Mouse (Mus musculus) limb, embryonic 13.5 days (tissue): ENCODE measurements at regions not wholly inside any gene's neighbourhood (a gene's known extent, or its start where the extent isn't known, plus 50 kb on each side); places are given as distances from the start of the nearest gene placed in this dataset.
"Not testable (repeated sequence)": the region's sequence is repeated elsewhere in the genome, so short reads cannot be mapped to it uniquely, and the experiment has no call there.

Experiments
- ATAC-seq: fragments of 200-750 bp; cut with Nextera tagmentation; 2 replicates; pipeline ENCODE4 v1.8.0; 2017; ENCODE audit warnings: low read depth, moderate number of reproducible peaks, moderate TSS enrichment; ENCODE audit not compliant: low FRiP score
- H3K27ac ChIP-seq: fragments of 300-500 bp; sonication (generic); 2 replicates; pipeline ENCODE4 v1.5.1; 2015; ENCODE audit warnings: inconsistent platforms, mild to moderate bottlenecking, moderate library complexity
- H3K27me3 ChIP-seq: fragments of 300-500 bp; sonication (generic); 2 replicates; pipeline ENCODE4 v1.6.1; 2015; ENCODE audit warnings: mild to moderate bottlenecking, inconsistent platforms
- H3K36me3 ChIP-seq: fragments of 300-500 bp; sonication (generic); 2 replicates; pipeline ENCODE4 v1.6.1; 2015; ENCODE audit warnings: inconsistent platforms, mild to moderate bottlenecking, moderate library complexity
- H3K4me1 ChIP-seq: fragments of 300-500 bp; sonication (generic); 2 replicates; pipeline ENCODE4 v1.6.1; 2015; ENCODE audit warnings: inconsistent platforms
- H3K4me2 ChIP-seq: fragments of 300-500 bp; sonication (generic); replicated peaks from 2 replicates; pipeline ENCODE4 v1.6.1; 2015; ENCODE audit warnings: inconsistent platforms, mild to moderate bottlenecking, moderate library complexity
- H3K4me3 ChIP-seq: fragments of 300-500 bp; sonication (generic); 2 replicates; pipeline ENCODE4 v1.5.1; 2015; ENCODE audit warnings: moderate library complexity, mild to moderate bottlenecking, inconsistent platforms
- H3K9ac ChIP-seq: fragments of 300-500 bp; sonication (generic); 2 replicates; pipeline ENCODE4 v1.6.1; 2015; ENCODE audit warnings: mild to moderate bottlenecking, inconsistent platforms
- H3K9me3 ChIP-seq: fragments of 300-500 bp; sonication (generic); 2 replicates; pipeline ENCODE4 v1.6.1; 2016; ENCODE audit warnings: inconsistent platforms
- WGBS: fragments of 180-500 bp; shearing (Covaris S2); methylation state at CpG from one replicate; pipeline ENCODE4 v1.1.7; 2015; 5-methylcytosine and 5-hydroxymethylcytosine counted together

- Histone ChIP-seq H3K27ac (no peak overlapping the region), H3K36me3 (no peaks in the 10 kb centered on the region), H3K4me2 (no peak overlapping the region), H3K4me1 (no peaks in the 10 kb centered on the region), H3K27me3 (no peaks in the 10 kb centered on the region), H3K9me3 (no peaks in the 10 kb centered on the region), H3K4me3 (no peak overlapping the region), H3K9ac (no peak overlapping the region)
- no peak for ATAC-seq
- WGBS, result 77% methylated on average over 3 of the region's 3 CpGs
These were observed 209.0 kb upstream of the Rnf219 start for GRCm38 (mm10) chr14:104731319-104731995.

DNA sequence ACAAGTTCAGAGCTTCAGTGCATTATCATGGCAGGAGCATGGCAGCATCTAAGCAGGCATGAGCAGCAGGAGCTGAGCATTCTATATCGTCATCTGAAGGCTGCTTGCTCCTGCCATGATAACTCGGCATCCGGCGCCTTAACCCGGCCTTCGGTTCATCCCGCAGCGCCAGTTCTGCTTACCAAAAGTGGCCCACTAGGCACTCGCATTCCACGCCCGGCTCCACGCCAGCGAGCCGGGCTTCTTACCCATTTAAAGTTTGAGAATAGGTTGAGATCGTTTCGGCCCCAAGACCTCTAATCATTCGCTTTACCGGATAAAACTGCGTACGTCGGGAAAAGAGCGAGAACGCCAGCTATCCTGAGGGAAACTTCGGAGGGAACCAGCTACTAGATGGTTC, 193.2 kb upstream of the Rnf219 start:
- H3K9ac ChIP-seq, H3K27ac ChIP-seq, H3K27me3 ChIP-seq, H3K4me2 ChIP-seq, H3K4me1 ChIP-seq, H3K4me3 ChIP-seq, H3K9me3 ChIP-seq, ATAC-seq, H3K36me3 ChIP-seq: not testable (repeated sequence)
- WGBS, result 94% methylated on average over 23 of the region's 24 CpGs

DNA sequence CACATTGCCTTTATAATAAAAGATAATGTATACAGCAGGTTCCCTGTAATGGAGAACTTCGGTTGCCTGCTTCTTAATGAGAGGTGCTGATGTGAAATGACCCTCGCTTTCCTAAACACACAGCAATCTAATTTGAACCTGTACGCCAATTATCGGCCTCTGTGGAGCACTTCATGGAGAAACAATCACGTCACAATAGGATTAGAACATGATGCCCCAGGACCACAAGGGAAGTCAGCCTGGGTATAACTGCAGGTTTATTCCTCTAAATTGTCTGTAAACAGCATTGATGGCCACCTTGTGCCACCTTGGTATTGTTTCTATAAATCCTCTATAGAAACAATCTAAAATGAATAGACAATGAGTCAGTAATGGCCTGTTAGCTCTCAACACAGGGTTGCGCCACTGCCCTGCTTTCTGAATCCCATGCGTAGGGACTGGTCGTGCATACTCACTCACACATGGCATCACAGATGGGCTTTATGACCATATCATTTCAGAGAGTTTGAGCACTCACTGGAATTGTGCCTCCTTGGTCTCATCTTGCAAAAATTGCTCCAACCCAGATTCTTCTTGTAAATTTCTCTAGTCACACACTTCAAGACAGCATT, 179.9 kb upstream of the Rnf219 start:
- peaks cover 5% of the 10 kb centered on the region; the same call in 1 of the 2 replicates for H3K4me1 ChIP-seq
- H3K4me2 ChIP-seq, result no peak overlapping the region
- no peaks in the 10 kb centered on the region for H3K27me3 ChIP-seq
- no peak overlapping the region for H3K9ac ChIP-seq
- H3K36me3 ChIP-seq, result no peaks in the 10 kb centered on the region
- no peak overlapping the region for H3K4me3 ChIP-seq
- WGBS, result 74% methylated on average over 8 of the region's 8 CpGs
- H3K27ac ChIP-seq, result no peak overlapping the region
- H3K9me3 ChIP-seq, result no peaks in the 10 kb centered on the region
- ATAC-seq, result no peak

DNA sequence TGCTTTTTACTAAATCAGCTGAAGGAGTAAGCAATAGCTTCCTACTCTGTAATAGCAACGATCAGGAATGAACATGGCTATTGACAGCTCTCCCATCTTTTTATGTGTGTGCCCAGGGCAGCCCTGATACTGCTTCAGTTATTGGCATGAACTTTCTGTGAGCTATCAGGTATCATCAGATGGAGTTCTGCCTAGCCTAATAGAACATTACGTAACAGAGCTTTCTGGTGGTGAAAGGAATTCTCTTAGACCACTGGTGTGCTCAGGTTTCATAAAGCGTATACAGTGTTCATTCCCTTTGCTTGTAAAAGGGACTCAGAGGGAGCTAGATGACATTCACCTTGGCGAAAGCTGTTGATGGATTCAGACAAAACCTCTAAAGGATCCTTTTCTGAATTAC, 176.5 kb upstream of the Rnf219 start:
- H3K4me3 ChIP-seq, result no peak overlapping the region
- H3K4me1 ChIP-seq, result peaks cover 9% of the 10 kb centered on the region; the same call in 1 of the 2 replicates
- ATAC-seq, result peak; percentile 64; the same call in 1 of the 2 replicates
- H3K9ac ChIP-seq, result no peak overlapping the region
- no peaks in the 10 kb centered on the region for H3K36me3 ChIP-seq
- H3K27me3 ChIP-seq, result no peaks in the 10 kb centered on the region
- H3K9me3 ChIP-seq, result no peaks in the 10 kb centered on the region
- WGBS, result 57% methylated on average over 4 of the region's 4 CpGs
- H3K4me2 ChIP-seq, result no peak overlapping the region
- H3K27ac ChIP-seq, result no peak overlapping the region

DNA sequence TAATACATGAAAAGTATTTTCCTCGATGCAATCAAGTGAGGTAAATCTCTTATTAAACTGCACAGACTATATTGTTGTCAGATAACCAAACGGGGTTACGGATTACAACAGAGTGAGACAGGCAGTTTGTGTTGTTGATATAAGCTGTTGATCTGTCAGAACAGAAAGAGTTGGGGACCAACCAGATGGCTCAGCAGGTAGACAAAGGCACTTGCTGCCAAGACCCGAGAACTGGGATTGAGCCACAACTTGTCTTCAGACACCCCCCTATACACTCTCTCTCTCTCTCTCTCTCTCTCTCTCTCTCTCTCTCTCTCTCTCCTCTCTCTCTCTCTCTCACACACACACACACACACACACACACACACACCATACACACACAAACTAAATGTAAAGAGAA, 172.7 kb upstream of the Rnf219 start:
- Histone ChIP-seq H3K4me3 (no peak overlapping the region), H3K27ac (no peak overlapping the region), H3K36me3 (no peaks in the 10 kb centered on the region), H3K4me2 (no peak overlapping the region), H3K9ac (no peak overlapping the region), H3K9me3 (no peaks in the 10 kb centered on the region), H3K27me3 (no peaks in the 10 kb centered on the region), H3K4me1 (peaks cover 9% of the 10 kb centered on the region; the same call in 1 of the 2 replicates)
- WGBS, result 79% methylated on average over 4 of the region's 4 CpGs
- no peak for ATAC-seq

DNA sequence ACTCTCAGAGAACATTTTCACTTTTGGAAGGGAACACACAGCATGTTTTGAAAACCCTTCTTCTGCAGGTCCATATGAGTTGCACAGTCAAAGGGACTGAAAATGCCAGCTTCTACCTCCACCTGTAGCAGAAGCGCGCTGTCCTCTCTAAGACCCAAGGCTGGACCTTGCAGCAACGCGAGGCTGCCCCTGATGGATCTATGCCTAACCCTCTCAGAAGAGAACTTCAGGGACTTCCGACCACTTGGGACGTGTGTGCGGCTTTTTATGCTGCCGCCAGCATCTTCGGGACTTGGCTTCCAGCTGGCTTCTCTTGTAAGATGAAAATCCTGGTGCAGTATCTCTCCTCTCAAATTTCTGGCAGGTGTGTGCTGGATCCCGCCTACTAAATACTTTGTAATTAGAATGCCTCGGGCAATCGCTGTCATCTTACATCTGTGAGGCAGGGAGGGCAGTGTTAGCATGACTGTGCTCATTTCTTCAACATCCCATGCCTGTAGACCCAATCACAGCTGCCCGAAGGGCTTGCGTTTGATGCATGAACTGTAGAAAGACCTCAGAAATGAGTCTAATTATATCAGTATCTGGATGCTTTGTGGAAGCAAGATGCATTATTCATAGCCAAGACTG, 171.8 kb upstream of the Rnf219 start:
- no peak overlapping the region for H3K4me2 ChIP-seq
- no peaks in the 10 kb centered on the region for H3K9me3 ChIP-seq
- H3K36me3 ChIP-seq, result no peaks in the 10 kb centered on the region
- H3K9ac ChIP-seq, result no peak overlapping the region
- H3K27me3 ChIP-seq, result no peaks in the 10 kb centered on the region
- 71% methylated on average over 14 of the region's 14 CpGs for WGBS
- no peak overlapping the region for H3K4me3 ChIP-seq
- ATAC-seq, result no peak
- H3K27ac ChIP-seq, result no peak overlapping the region
- peaks cover 9% of the 10 kb centered on the region; the same call in 1 of the 2 replicates for H3K4me1 ChIP-seq

GRCm38 (mm10) chr14:104692616-104693015, 170.2 kb upstream of the Rnf219 start:
- no peak for ATAC-seq
- Histone ChIP-seq H3K4me1 (0 out of 2 replicates have a peak, but pooled peaks cover 3% of the 10 kb centered on the region), H3K9ac (no peak overlapping the region), H3K36me3 (no peaks in the 10 kb centered on the region), H3K27ac (no peak overlapping the region), H3K4me3 (no peak overlapping the region), H3K27me3 (no peaks in the 10 kb centered on the region), H3K4me2 (no peak overlapping the region), H3K9me3 (no peaks in the 10 kb centered on the region)
- WGBS, result 89% methylated on average over 5 of the region's 5 CpGs

- H3K4me2 ChIP-seq, result no peak overlapping the region
- H3K4me3 ChIP-seq, result no peak overlapping the region
- no peak for ATAC-seq
- H3K36me3 ChIP-seq, result no peaks in the 10 kb centered on the region
- no peaks in the 10 kb centered on the region for H3K4me1 ChIP-seq
- H3K9ac ChIP-seq, result no peak overlapping the region
- WGBS, result 82% methylated on average over 3 of the region's 3 CpGs
- H3K9me3 ChIP-seq, result no peaks in the 10 kb centered on the region
- H3K27me3 ChIP-seq, result no peaks in the 10 kb centered on the region
- no peak overlapping the region for H3K27ac ChIP-seq
These were observed 166.0 kb upstream of the Rnf219 start for GRCm38 (mm10) chr14:104688440-104688839.

- no peaks in the 10 kb centered on the region for H3K9me3 ChIP-seq
- WGBS, result 11% methylated on average over 7 of the region's 7 CpGs
- H3K4me3 ChIP-seq, result no peak overlapping the region
- H3K9ac ChIP-seq, result no peak overlapping the region
- no peak overlapping the region for H3K4me2 ChIP-seq
- H3K4me1 ChIP-seq, result no peaks in the 10 kb centered on the region; the same call in 1 of the 2 replicates
- H3K27ac ChIP-seq, result no peak overlapping the region
- no peaks in the 10 kb centered on the region for H3K27me3 ChIP-seq
- H3K36me3 ChIP-seq, result no peaks in the 10 kb centered on the region
- no peak for ATAC-seq
These were observed 154.4 kb upstream of the Rnf219 start for GRCm38 (mm10) chr14:104676810-104677209.

GRCm38 (mm10) chr14:104661696-104662095, 139.3 kb upstream of the Rnf219 start:
- ATAC-seq, result no peak; the same call in 1 of the 2 replicates
- no peak overlapping the region for H3K27ac ChIP-seq
- no peaks in the 10 kb centered on the region for H3K4me1 ChIP-seq
- no peaks in the 10 kb centered on the region for H3K27me3 ChIP-seq
- H3K9me3 ChIP-seq, result no peaks in the 10 kb centered on the region
- H3K36me3 ChIP-seq, result no peaks in the 10 kb centered on the region
- no peak overlapping the region for H3K9ac ChIP-seq
- 48% methylated on average over 1 of the region's 1 CpGs for WGBS
- H3K4me2 ChIP-seq, result no peak overlapping the region
- H3K4me3 ChIP-seq, result no peak overlapping the region

GRCm38 (mm10) chr14:104658751-104659150, 136.3 kb upstream of the Rnf219 start:
- ATAC-seq, result no peak
- Histone ChIP-seq H3K4me3 (no peak overlapping the region), H3K9ac (no peak overlapping the region), H3K36me3 (no peaks in the 10 kb centered on the region), H3K4me1 (no peaks in the 10 kb centered on the region), H3K9me3 (no peaks in the 10 kb centered on the region), H3K27ac (no peak overlapping the region), H3K4me2 (no peak overlapping the region), H3K27me3 (no peaks in the 10 kb centered on the region)
- WGBS, result 91% methylated on average over 1 of the region's 1 CpGs

GRCm38 (mm10) chr14:104649980-104650379, 127.5 kb upstream of the Rnf219 start:
- no peak for ATAC-seq
- 71% methylated on average over 5 of the region's 5 CpGs for WGBS
- Histone ChIP-seq H3K9ac (no peak overlapping the region), H3K36me3 (no peaks in the 10 kb centered on the region), H3K27ac (no peak overlapping the region), H3K4me2 (no peak overlapping the region), H3K9me3 (no peaks in the 10 kb centered on the region), H3K27me3 (no peaks in the 10 kb centered on the region), H3K4me1 (no peaks in the 10 kb centered on the region), H3K4me3 (no peak overlapping the region)
